Mouse (Mus musculus): ENCODE data around the gene Stap1. TPM values are rescaled to one million over a fixed set of nuclear protein-coding genes. Genes with fewer than 3 reads are reported as not detected.

The Stap1 gene
- 2.7 and 6.0 TPM in 2 replicates for polyA plus RNA-seq (2012; rRNA removed; ENCODE audit: low replicate concordance)

GRCm38 (mm10) chr5:86071538-86071937 lies at the start of gene Stap1:
Gene Stap1 (plus strand): TSS chr5:86071746.

GRCm38 (mm10) chr5:86065101-86065875 lies 6.3 kb upstream of the Stap1 start, which contains the start of gene Cenpc1:
Gene Cenpc1 (minus strand): TSS chr5:86065583.

Other genes with a start within 250 kb of the Stap1 start
- gene Cenpc1, start 6.2 kb upstream of the Stap1 start, polyA plus RNA-seq (2012; rRNA removed; ENCODE audit: low replicate concordance): 2.5 and 3.0 TPM in 2 replicates
- gene Uba6, start 101.1 kb downstream of the Stap1 start, polyA plus RNA-seq (2012; rRNA removed; ENCODE audit: low replicate concordance): 0.94 and 2.9 TPM in 2 replicates
- not detected in 2 replicates for gene Gnrhr, start 126.2 kb downstream of the Stap1 start, polyA plus RNA-seq (2012; rRNA removed; ENCODE audit: low replicate concordance)
- gene Tmprss11c, start 217.6 kb downstream of the Stap1 start, polyA plus RNA-seq (2012; rRNA removed; ENCODE audit: low replicate concordance): not detected in 2 replicates